Mouse (Mus musculus) liver, embryonic 14.5 days (tissue): ENCODE data around the gene 4933406M09Rik. TPM values are rescaled to one million over a fixed set of nuclear protein-coding genes. Genes with fewer than 3 reads are reported as not detected.

ENCODE experiments used
- ATAC-seq: fragments of 200-750 bp; cut with Nextera tagmentation; 2 replicates; pipeline ENCODE4 v1.8.0; 2017; ENCODE audit warnings: moderate number of reproducible peaks, mild to moderate bottlenecking, moderate library complexity; ENCODE audit not compliant: insufficient read depth
- DNase-seq, 3 experiments: peaks; one replicate each; pipeline ENCODE4 v3.0.0-alpha.2; 2012 to 2013; ENCODE audit warnings: low read depth in 3 of 3, low spot score in 3 of 3
- H3K27ac ChIP-seq: fragments of 300-500 bp; sonication (generic); 2 replicates; pipeline ENCODE4 v1.5.1; 2014; ENCODE audit warnings: moderate library complexity, mild to moderate bottlenecking, control low read depth, inconsistent platforms
- H3K27me3 ChIP-seq: fragments of 300-500 bp; sonication (generic); 2 replicates; pipeline ENCODE4 v1.6.1; 2014; ENCODE audit warnings: mild to moderate bottlenecking, low read length, moderate library complexity; ENCODE audit not compliant: control insufficient read depth, insufficient read depth
- H3K36me3 ChIP-seq: fragments of 300-500 bp; sonication (generic); replicated peaks from 2 replicates; pipeline ENCODE4 v1.6.1; 2014; ENCODE audit warnings: low read depth; ENCODE audit not compliant: control insufficient read depth, insufficient read depth
- H3K4me1 ChIP-seq, 2 experiments: fragments of 200-500 bp in 1 of 2; fragments of 300-500 bp in 1 of 2; sonication (generic) in 1 of 2; replicated peaks; 2 replicates each; pipeline ENCODE4 v1.6.1; 2012 to 2014; ENCODE audit warnings: antibody characterized with exemption in 1 of 2, inconsistent platforms in 1 of 2, low read length in 1 of 2; ENCODE audit not compliant: control insufficient read depth in 2 of 2, insufficient read depth in 2 of 2
- H3K4me2 ChIP-seq: fragments of 300-500 bp; sonication (generic); 2 replicates; pipeline ENCODE4 v1.6.1; 2014; ENCODE audit warnings: low read depth, mild to moderate bottlenecking, control low read depth, moderate library complexity
- H3K4me3 ChIP-seq, 2 experiments: fragments of 200-500 bp in 1 of 2; fragments of 300-500 bp in 1 of 2; sonication (generic) in 1 of 2; 2 replicates each; pipeline ENCODE4 v1.5.1; 2012 to 2014; ENCODE audit warnings: low read depth in 2 of 2, low read length in 2 of 2, mild to moderate bottlenecking in 2 of 2, control low read depth in 1 of 2, inconsistent platforms in 1 of 2, moderate library complexity in 1 of 2; ENCODE audit not compliant: insufficient read depth in 1 of 2
- H3K9ac ChIP-seq: fragments of 300-500 bp; sonication (generic); replicated peaks from 2 replicates; pipeline ENCODE4 v1.6.1; 2014; ENCODE audit warnings: mild to moderate bottlenecking, control low read depth, moderate library complexity
- H3K9me3 ChIP-seq: fragments of 300-500 bp; sonication (generic); 2 replicates; pipeline ENCODE4 v1.6.1; 2016; ENCODE audit warnings: low read length, mixed read lengths; ENCODE audit not compliant: control insufficient read depth
- CTCF ChIP-seq: IDR thresholded peaks from 2 replicates; pipeline ENCODE4 v1.5.1; 2016; ENCODE audit warnings: antibody characterized with exemption, low read depth, control low read depth
- EP300 ChIP-seq: IDR thresholded peaks from 2 replicates; pipeline ENCODE4 v1.6.1; 2016; ENCODE audit warnings: antibody characterized with exemption, low read depth
- WGBS: fragments of 180-500 bp; shearing (Covaris S2); extraction: QIAGEN DNeasy Blood & Tissue Kit; methylation state at CpG from one replicate; pipeline ENCODE4 v1.1.7; 2014; ENCODE audit not compliant: insufficient replicate concordance; 5-methylcytosine and 5-hydroxymethylcytosine counted together
- polyA plus RNA-seq, 2 experiments: library from polyadenylated mRNA; depleted of rRNA in 1 of 2; stranded (reverse) in 1 of 2; unstranded in 1 of 2; fragments of >200 nt; fragmentation: Nextera tagmentation in 1 of 2; extraction: Ambion mirVana in 1 of 2; gene quantifications; 2 replicates each; pipeline versions ENCODE4 v1.2.1 to v1.2.3; 2012 to 2014

4933406M09Rik gene
- polyA plus RNA-seq, 2 experiments = not detected

GRCm38 (mm10) chr1:134415168-134415831 is 29.6 kb downstream of the 4933406M09Rik start, which contains the start of gene Adipor1:
Adipor1 (plus strand) TSS chr1:134415378.
- peak within 1 kb of the TSS; percentile 96 for H3K9ac ChIP-seq
- peak within 1 kb of the TSS; percentile 84 for H3K4me2 ChIP-seq
- TF ChIP-seq EP300 (no peak), CTCF (0 out of 2 replicates have a peak, but pooled peaks have one; percentile 2)
- H3K4me3 ChIP-seq = peak within 1 kb of the TSS; percentile 90 to 98
- H3K9me3 ChIP-seq = no peaks in the 10 kb centered on the region
- no peaks in the 10 kb centered on the region for H3K27me3 ChIP-seq
- H3K36me3 ChIP-seq = peaks cover 11% of the 10 kb centered on the region
- peak within 1 kb of the TSS; percentile 84 for H3K27ac ChIP-seq
- WGBS = under 1% methylated on average over 73 of the region's 77 CpGs
- DNase-seq (peak; percentile 93 to 94 (median 93)), ATAC-seq (peak; percentile 98)
- H3K4me1 ChIP-seq = peaks cover 38 to 44% of the 10 kb centered on the region in 2 experiments

GRCm38 (mm10) chr1:134418414-134418975 is 32.8 kb downstream of the 4933406M09Rik start:
- Histone ChIP-seq H3K4me2 (peak overlapping the region; percentile 84), H3K4me3 (peak overlapping the region in 1 of 2 experiments; percentile 90; a peak in 2 of 4 replicates), H3K9ac (peak overlapping the region; percentile 56), H3K36me3 (peaks cover 18% of the 10 kb centered on the region), H3K27me3 (no peaks in the 10 kb centered on the region), H3K27ac (peak overlapping the region; percentile 84), H3K9me3 (no peaks in the 10 kb centered on the region), H3K4me1 (peaks cover 66 to 73% of the 10 kb centered on the region in 2 experiments)
- no peak for DNase-seq
- WGBS = 39% methylated on average over 2 of the region's 2 CpGs
- no peak for ATAC-seq
- TF ChIP-seq EP300 = no peak
- TF ChIP-seq CTCF = no peak

GRCm38 (mm10) chr1:134419176-134419575 is 33.4 kb downstream of the 4933406M09Rik start:
- H3K9me3 ChIP-seq = no peaks in the 10 kb centered on the region
- WGBS = 9% methylated on average over 1 of the region's 1 CpGs
- peak overlapping the region; percentile 84 for H3K4me2 ChIP-seq
- H3K4me3 ChIP-seq = peak overlapping the region in 1 of 2 experiments; percentile 90; a peak in 2 of 4 replicates
- DNase-seq (no peak), ATAC-seq (no peak)
- H3K9ac ChIP-seq = peak overlapping the region; percentile 56
- peak overlapping the region; percentile 84 for H3K27ac ChIP-seq
- TF ChIP-seq EP300 (no peak), CTCF (no peak)
- peaks cover 73 to 75% of the 10 kb centered on the region in 2 experiments for H3K4me1 ChIP-seq
- peaks cover 22% of the 10 kb centered on the region for H3K36me3 ChIP-seq
- no peaks in the 10 kb centered on the region for H3K27me3 ChIP-seq

- WGBS = 13% methylated on average over 5 of the region's 5 CpGs
- TF ChIP-seq EP300 (no peak), CTCF (no peak)
- Histone ChIP-seq H3K27me3 (no peaks in the 10 kb centered on the region), H3K27ac (peak overlapping the region; percentile 84), H3K4me1 (peaks cover 75 to 80% of the 10 kb centered on the region in 2 experiments), H3K4me2 (peak overlapping the region; percentile 84), H3K9me3 (no peaks in the 10 kb centered on the region), H3K36me3 (peaks cover 29% of the 10 kb centered on the region), H3K4me3 (peak overlapping the region in 1 of 2 experiments; percentile 90; a peak in 2 of 4 replicates), H3K9ac (peak overlapping the region; percentile 56)
- DNase-seq = peak in 1 of 3 experiments; percentile 47
- no peak for ATAC-seq
These were observed 34.2 kb downstream of the 4933406M09Rik start for GRCm38 (mm10) chr1:134419751-134420458.
